Mouse (Mus musculus) ES-E14 (cell line): Measurements from ENCODE around the gene Mgat4a.

ENCODE experiments used
- HCFC1 ChIP-seq: IDR thresholded peaks from 2 replicates; pipeline ENCODE4 v1.6.1; 2012; ENCODE audit warnings: low read length, inconsistent platforms, borderline replicate concordance; ENCODE audit not compliant: insufficient read depth
- MAFK ChIP-seq: IDR thresholded peaks from 2 replicates; pipeline ENCODE4 v1.6.1; 2014; ENCODE audit warnings: mild to moderate bottlenecking, low read depth, low read length, inconsistent platforms; ENCODE audit not compliant: insufficient read depth
- ZNF384 ChIP-seq: IDR thresholded peaks from 2 replicates; pipeline ENCODE4 v1.6.1; 2012; ENCODE audit warnings: low read depth, low read length, inconsistent platforms

DNA sequence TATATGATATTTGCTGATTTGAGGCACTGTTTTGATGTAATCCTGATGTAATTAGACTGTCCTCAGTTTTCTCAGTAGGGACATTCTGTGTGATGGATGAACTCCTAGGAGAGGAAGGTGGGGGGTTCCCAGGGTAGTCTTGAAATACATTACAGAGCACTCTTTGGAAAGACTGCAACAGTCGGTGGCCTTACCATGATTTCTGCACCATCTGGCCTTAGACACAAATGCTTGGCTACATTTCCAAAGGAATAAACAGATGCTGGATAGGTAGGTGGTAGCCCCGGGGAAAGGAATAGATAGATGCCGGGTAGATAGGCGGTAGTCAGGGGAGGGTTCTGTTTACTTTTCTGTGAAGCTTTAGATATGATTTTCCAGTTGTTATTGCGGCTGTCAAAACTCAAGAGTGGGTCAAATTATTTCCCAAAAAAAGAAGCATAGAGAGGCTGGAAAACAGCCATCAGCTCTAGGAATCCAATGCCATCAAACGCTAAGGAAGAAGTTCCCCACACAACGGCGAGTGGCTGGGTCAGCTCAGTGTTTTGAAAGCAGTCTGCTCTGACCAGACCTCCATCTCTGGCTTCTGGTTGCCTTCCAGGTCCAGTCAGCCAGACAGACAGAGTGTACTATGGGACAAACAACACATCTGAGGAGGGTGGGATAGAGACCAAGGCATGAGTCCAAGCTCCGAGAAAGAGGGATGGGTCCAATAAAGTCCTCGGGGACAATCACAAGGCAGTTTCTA, 31.9 kb upstream of the Mgat4a start:
- no peak for TF ChIP-seq HCFC1
- no peak for TF ChIP-seq ZNF384
- no peak for TF ChIP-seq MAFK
